Mouse (Mus musculus): ENCODE measurements around the gene Cd79b. TPM values are rescaled to one million over a fixed set of nuclear protein-coding genes. Genes with fewer than 3 reads are reported as not detected.

Gene Cd79b
- total and polyA plus RNA-seq, 3 experiments, result 0.03 TPM; not detected in 2

- Histone ChIP-seq H3K4me1 (ENCODE audit: insufficient read depth, low read depth, low read length) (peaks cover 6% of the 10 kb centered on the region), H3K9me3 (replicated peaks) (no peaks in the 10 kb centered on the region), H3K4me3 (ENCODE audit: low read depth, low read length) (no peak overlapping the region), H3K36me3 (replicated peaks) (no peaks in the 10 kb centered on the region), H3K27me3 (ENCODE audit: insufficient read depth, low read length) (peaks cover 68% of the 10 kb centered on the region)
- ATAC-seq (ENCODE audit: extremely low read depth, insufficient number of reproducible peaks, low FRiP score, poor library complexity, severe bottlenecking), result no peak
- no peak for TF ChIP-seq GATA2 (IDR thresholded peaks at IDR 0.05; ENCODE audit: borderline replicate concordance, low read depth, low read length)
- no peak for TF ChIP-seq TAL1 (conservative IDR thresholded peaks at IDR 0.05; ENCODE audit: low read depth, low read length)
- TF ChIP-seq GATA1 (IDR thresholded peaks at IDR 0.05; ENCODE audit: borderline replicate concordance, low read length), result no peak
- no peak for TF ChIP-seq CTCF (IDR thresholded peaks at IDR 0.05; ENCODE audit: low read depth, low read length)
- no peak for TF ChIP-seq POLR2AphosphoS5 (IDR thresholded peaks at IDR 0.05; ENCODE audit: insufficient replicate concordance, low read depth, low read length)
- DNase-seq (ENCODE audit: low spot score), result no peak
Measured at GRCm38 (mm10) chr11:106286987-106287386, 27.6 kb downstream of the Cd79b start.

GRCm38 (mm10) chr11:106286206-106286605 is 28.4 kb downstream of the Cd79b start:
- ATAC-seq (ENCODE audit: extremely low read depth, insufficient number of reproducible peaks, low FRiP score, poor library complexity, severe bottlenecking), result no peak
- Histone ChIP-seq H3K27me3 (ENCODE audit: insufficient read depth, low read length) (peaks cover 66% of the 10 kb centered on the region), H3K36me3 (replicated peaks) (no peaks in the 10 kb centered on the region), H3K9me3 (replicated peaks) (no peaks in the 10 kb centered on the region), H3K4me3 (ENCODE audit: low read depth, low read length) (no peak overlapping the region), H3K4me1 (ENCODE audit: insufficient read depth, low read depth, low read length) (peaks cover 6% of the 10 kb centered on the region)
- no peak for TF ChIP-seq GATA1 (IDR thresholded peaks at IDR 0.05; ENCODE audit: borderline replicate concordance, low read length)
- no peak for DNase-seq (ENCODE audit: low spot score)

DNA sequence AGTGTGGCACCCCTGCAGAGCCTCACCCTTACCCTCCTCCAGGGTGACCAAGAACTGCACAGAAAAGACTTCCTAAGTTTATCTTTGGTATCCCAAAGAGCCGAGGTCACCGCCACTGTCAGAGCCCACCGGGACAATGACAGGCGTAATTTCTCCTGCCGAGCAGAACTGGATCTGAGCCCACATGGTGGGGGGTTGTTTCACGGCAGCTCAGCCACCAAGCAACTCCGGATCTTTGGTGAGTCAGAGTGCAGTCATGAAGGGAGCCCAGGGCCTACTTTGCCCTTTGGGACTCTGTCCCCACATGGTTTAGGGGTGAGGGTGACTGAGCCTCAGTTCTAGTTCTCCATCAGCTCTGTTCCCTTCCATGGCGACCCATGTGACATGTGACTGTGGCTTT is 30.4 kb downstream of the Cd79b start:
- no peaks in the 10 kb centered on the region for H3K4me1 ChIP-seq (ENCODE audit: insufficient read depth, low read depth, low read length)
- TF ChIP-seq GATA2 (IDR thresholded peaks at IDR 0.05; ENCODE audit: borderline replicate concordance, low read depth, low read length) (no peak), POLR2AphosphoS5 (IDR thresholded peaks at IDR 0.05; ENCODE audit: insufficient replicate concordance, low read depth, low read length) (no peak), TAL1 (conservative IDR thresholded peaks at IDR 0.05; ENCODE audit: low read depth, low read length) (no peak), CTCF (IDR thresholded peaks at IDR 0.05; ENCODE audit: low read depth, low read length) (no peak), GATA1 (IDR thresholded peaks at IDR 0.05; ENCODE audit: borderline replicate concordance, low read length) (no peak)
- no peaks in the 10 kb centered on the region for H3K36me3 ChIP-seq (replicated peaks)
- no peak overlapping the region for H3K4me3 ChIP-seq (ENCODE audit: low read depth, low read length)
- no peak for ATAC-seq (ENCODE audit: extremely low read depth, insufficient number of reproducible peaks, low FRiP score, poor library complexity, severe bottlenecking)
- no peaks in the 10 kb centered on the region for H3K9me3 ChIP-seq (replicated peaks)
- DNase-seq (ENCODE audit: low spot score), result no peak
- H3K27me3 ChIP-seq (ENCODE audit: insufficient read depth, low read length), result peaks cover 63% of the 10 kb centered on the region

- H3K36me3 ChIP-seq (replicated peaks), result no peaks in the 10 kb centered on the region
- no peak overlapping the region for H3K4me3 ChIP-seq (ENCODE audit: low read depth, low read length)
Measured at GRCm38 (mm10) chr11:106283371-106283770, 31.2 kb downstream of the Cd79b start.

DNA sequence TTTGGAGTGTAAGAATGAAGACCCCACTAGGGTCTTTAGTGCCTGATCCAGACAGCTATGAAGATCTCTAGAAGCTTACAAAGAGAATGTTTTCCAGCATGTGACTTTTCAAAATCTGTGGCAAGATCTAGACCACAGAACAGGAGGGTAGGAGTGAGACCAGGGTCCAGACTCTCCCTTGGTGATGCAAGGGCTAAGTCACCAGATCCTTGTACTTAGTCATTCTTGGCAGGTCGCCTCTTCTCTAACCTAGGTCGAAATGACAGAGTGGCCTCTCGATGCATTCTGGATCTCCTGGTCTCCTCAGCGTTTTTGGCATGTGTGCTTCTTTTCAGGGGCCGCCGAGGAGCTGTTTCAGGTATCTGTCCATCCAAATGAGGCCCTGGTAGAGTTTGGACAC is 32.1 kb downstream of the Cd79b start:
- Histone ChIP-seq H3K4me1 (ENCODE audit: insufficient read depth, low read depth, low read length) (no peaks in the 10 kb centered on the region), H3K27me3 (ENCODE audit: insufficient read depth, low read length) (peaks cover 66% of the 10 kb centered on the region), H3K9me3 (replicated peaks) (no peaks in the 10 kb centered on the region), H3K36me3 (replicated peaks) (no peaks in the 10 kb centered on the region), H3K4me3 (ENCODE audit: low read depth, low read length) (no peak overlapping the region)
- DNase-seq (ENCODE audit: low spot score) (no peak), ATAC-seq (ENCODE audit: extremely low read depth, insufficient number of reproducible peaks, low FRiP score, poor library complexity, severe bottlenecking) (no peak)
- TF ChIP-seq POLR2AphosphoS5 (IDR thresholded peaks at IDR 0.05; ENCODE audit: insufficient replicate concordance, low read depth, low read length), result no peak
- no peak for TF ChIP-seq CTCF (IDR thresholded peaks at IDR 0.05; ENCODE audit: low read depth, low read length)
- TF ChIP-seq GATA2 (IDR thresholded peaks at IDR 0.05; ENCODE audit: borderline replicate concordance, low read depth, low read length), result no peak
- no peak for TF ChIP-seq TAL1 (conservative IDR thresholded peaks at IDR 0.05; ENCODE audit: low read depth, low read length)
- TF ChIP-seq GATA1 (IDR thresholded peaks at IDR 0.05; ENCODE audit: borderline replicate concordance, low read length), result no peak

More at GRCm38 (mm10) chr11:106283371-106283770, 31.2 kb downstream of the Cd79b start:
- H3K27me3 ChIP-seq (ENCODE audit: insufficient read depth, low read length), result peaks cover 66% of the 10 kb centered on the region
- no peak for DNase-seq (ENCODE audit: low spot score)
- no peaks in the 10 kb centered on the region for H3K9me3 ChIP-seq (replicated peaks)
- TF ChIP-seq TAL1 (conservative IDR thresholded peaks at IDR 0.05; ENCODE audit: low read depth, low read length) (no peak), GATA2 (IDR thresholded peaks at IDR 0.05; ENCODE audit: borderline replicate concordance, low read depth, low read length) (no peak), CTCF (IDR thresholded peaks at IDR 0.05; ENCODE audit: low read depth, low read length) (no peak), POLR2AphosphoS5 (IDR thresholded peaks at IDR 0.05; ENCODE audit: insufficient replicate concordance, low read depth, low read length) (no peak), GATA1 (IDR thresholded peaks at IDR 0.05; ENCODE audit: borderline replicate concordance, low read length) (no peak)
- H3K4me1 ChIP-seq (ENCODE audit: insufficient read depth, low read depth, low read length), result no peaks in the 10 kb centered on the region
- no peak for ATAC-seq (ENCODE audit: extremely low read depth, insufficient number of reproducible peaks, low FRiP score, poor library complexity, severe bottlenecking)

- Histone ChIP-seq H3K4me1 (ENCODE audit: insufficient read depth, low read depth, low read length) (peaks cover 35% of the 10 kb centered on the region), H3K4me3 (ENCODE audit: low read depth, low read length) (peak within 1 kb of the TSS; percentile 59; the same call in 1 of the 2 replicates), H3K36me3 (replicated peaks) (peaks cover 1% of the 10 kb centered on the region), H3K9me3 (replicated peaks) (no peaks in the 10 kb centered on the region), H3K27me3 (ENCODE audit: insufficient read depth, low read length) (peaks cover 24% of the 10 kb centered on the region)
- ATAC-seq (ENCODE audit: extremely low read depth, insufficient number of reproducible peaks, low FRiP score, poor library complexity, severe bottlenecking) (peak; percentile 57; the same call in 1 of the 2 replicates), DNase-seq (ENCODE audit: low spot score) (peak; percentile 64)
- TF ChIP-seq POLR2AphosphoS5 (IDR thresholded peaks at IDR 0.05; ENCODE audit: insufficient replicate concordance, low read depth, low read length) (no peak), CTCF (IDR thresholded peaks at IDR 0.05; ENCODE audit: low read depth, low read length) (no peak), GATA1 (IDR thresholded peaks at IDR 0.05; ENCODE audit: borderline replicate concordance, low read length) (no peak), TAL1 (conservative IDR thresholded peaks at IDR 0.05; ENCODE audit: low read depth, low read length) (no peak), GATA2 (IDR thresholded peaks at IDR 0.05; ENCODE audit: borderline replicate concordance, low read depth, low read length) (no peak)
Measured at GRCm38 (mm10) chr11:106276454-106276853, 38.1 kb downstream of the Cd79b start, which contains the start of gene Tcam1. Gene Tcam1 (plus strand): TSS chr11:106276672.
